Mouse (Mus musculus) gastrocnemius, postnatal 25 days (tissue): ENCODE data around the gene Pde8a. TPM values are rescaled to one million over a fixed set of nuclear protein-coding genes. Genes with fewer than 3 reads are reported as not detected.
A peak's percentile ranks its signal among the peaks of the same experiment; 100 is the strongest.
"Not testable (repeated sequence)": the region's sequence is repeated elsewhere in the genome, so short reads cannot be mapped to it uniquely, and the experiment has no call there.

ENCODE experiments used
- DNase-seq: peaks from one replicate; pipeline ENCODE4 v3.0.0; 2022
- long read RNA-seq, 2 experiments: library from polyadenylated mRNA; stranded (forward); transcript quantifications; one replicate each; pipeline ENCODE4 v2.0.0; 2021
- total RNA-seq, 2 experiments: library from RNA; stranded (reverse); gene quantifications; 1 replicate in 1 of 2; 2 replicates in 1 of 2; pipeline ENCODE4 v1.2.3; 2021

The Pde8a gene
- total RNA-seq: 1 to 10 TPM; 5.2 to 8.3 TPM
- long read RNA-seq, experiment 1, partial matches to known transcripts: 1 of 4 reads
- long read RNA-seq, experiment 1, other reads (novel, unspliced or antisense): 1 of 4 reads
- long read RNA-seq, experiment 2, partial matches to known transcripts: 0 of 4 reads
- long read RNA-seq, experiment 2, other reads (novel, unspliced or antisense): 1 of 4 reads

DNA sequence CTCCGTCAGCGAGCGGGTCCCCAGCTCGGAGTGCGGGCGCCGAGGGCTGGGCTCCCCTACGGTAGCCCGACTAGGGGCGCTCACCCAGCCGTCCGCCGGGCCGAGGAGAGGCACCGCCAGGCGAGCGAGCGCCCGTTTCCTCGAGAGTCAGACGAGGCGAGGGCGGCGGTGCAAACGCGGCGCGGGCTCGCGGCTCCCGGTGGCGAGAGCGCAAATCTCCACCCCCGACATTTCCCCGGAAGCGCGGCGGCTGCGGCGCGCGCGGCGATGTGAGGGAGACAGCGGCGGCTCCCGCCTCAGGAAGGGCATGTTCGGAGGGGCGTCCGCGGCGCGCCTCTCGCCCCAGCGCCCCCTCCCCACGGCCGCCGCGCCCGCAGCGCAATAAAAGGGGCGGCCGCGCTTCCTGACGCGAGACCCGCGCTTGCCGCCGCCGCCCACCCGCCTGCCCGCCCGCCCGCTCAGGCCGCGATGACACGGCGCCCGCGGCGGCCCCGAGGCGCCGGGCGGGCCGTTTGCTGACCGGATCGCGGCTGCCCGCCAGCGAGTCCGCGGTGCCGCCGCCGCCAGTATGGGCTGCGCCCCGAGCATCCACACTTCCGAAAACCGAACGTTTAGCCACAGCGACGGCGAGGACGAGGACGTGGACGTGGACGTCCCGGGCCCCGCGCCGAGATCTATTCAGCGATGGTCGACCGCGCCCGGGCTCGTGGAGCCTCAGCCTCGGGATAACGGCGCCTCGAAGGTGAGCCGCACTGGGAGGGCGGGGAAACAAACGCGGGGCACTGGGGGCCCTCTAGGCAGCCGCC is at the start of gene Pde8a:
TSS of gene Pde8a (plus strand) at position 250 of the 806 bp plus-strand sequence.
- DNase-seq: no peak

DNA sequence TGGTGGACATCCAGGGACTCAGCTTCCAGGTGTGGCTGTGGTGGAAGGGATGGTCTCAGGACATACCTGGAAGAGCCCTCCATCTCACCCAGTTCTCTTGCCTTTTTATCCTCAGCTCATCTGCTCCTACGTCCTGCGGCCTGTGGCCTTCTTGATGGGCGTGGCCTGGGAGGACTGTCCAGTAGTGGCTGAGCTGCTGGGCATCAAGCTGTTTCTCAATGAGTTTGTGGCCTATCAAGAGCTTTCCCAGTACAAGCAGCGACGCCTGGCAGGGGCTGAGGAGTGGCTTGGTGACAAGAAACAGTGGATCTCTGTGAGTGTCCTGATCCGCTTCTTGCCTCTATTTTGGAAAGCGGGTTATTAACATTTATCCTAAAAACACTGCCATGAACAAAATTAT is 49.0 kb upstream of the Pde8a start:
- DNase-seq: no peak

DNA sequence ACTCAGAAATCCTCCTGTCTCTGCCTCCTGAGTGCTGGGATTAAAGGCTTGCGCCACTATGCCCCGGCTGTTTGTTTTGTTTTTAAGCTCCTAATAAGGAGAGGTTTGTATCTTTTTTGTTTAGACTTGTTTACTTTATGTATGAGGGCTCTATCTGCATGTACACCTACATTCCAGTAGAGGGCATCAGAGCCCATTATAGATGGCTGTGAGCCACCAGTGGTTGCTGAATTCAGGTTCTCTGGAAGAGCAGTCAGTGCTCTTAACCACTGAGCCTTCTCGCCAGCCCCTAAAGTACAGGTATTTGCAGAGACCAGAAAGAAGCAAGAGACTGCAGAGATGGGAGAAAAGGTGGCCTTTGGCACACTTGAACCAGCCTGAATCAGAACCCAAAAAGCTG is 46.3 kb upstream of the Pde8a start:
- DNase-seq: no peak

DNA sequence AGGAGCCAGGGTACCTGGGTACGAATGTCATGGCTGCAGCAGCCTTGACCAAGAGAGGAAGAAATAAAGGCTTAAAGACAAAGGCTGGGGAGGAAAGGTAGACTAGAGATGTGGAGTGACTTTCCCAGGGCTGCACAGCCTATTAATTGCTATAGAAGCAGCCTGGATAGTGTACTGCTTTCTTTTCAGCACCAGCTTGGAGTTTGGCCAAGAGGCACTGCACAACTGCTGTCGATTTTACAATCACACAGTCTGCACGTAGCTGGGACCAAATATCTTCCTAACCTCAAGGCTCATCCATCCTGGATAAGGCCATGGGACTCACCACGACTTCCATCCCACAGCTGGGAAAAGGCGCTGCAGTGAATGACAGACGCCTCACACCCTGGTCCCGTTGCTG is 44.0 kb upstream of the Pde8a start:
- no peak for DNase-seq

DNA sequence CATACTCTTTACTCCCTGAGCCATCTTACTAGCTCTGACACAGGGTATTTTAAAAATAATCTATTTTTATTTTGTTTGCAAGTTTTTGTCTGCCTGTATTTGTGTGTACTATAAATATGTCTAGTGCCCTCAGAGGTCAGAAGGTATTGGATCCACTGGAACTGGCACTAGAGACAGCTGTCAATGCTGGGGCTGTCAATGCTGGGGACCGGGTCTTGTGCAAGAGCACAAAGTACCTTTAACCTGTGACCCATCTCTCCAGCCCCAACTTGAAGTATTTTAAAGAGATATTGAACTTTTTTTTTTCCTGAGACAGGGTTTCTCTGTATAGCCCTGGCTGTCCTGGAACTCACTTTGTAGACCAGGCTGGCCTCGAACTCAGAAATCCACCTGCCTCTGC is 39.5 kb upstream of the Pde8a start:
- no peak for DNase-seq

DNA sequence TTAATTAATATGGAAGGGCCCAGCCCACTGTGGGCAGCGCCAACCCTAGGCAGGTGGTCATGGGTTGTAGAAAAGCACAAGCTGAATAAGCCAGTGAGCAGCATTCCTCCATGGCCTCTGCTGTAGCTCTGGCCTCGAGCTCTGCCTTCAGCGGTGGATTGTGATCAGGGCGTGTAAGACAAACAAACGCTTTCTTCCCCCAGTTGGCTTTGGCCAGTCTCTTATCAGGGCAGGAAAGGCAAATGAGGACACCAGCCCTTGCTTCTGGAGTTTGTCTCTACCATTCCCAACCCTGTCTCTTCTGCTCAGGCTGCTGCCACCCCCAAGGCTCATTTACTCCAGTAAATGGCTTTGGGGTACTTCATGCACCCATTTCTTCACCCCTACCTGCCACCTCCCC is 38.7 kb upstream of the Pde8a start:
- no peak for DNase-seq

DNA sequence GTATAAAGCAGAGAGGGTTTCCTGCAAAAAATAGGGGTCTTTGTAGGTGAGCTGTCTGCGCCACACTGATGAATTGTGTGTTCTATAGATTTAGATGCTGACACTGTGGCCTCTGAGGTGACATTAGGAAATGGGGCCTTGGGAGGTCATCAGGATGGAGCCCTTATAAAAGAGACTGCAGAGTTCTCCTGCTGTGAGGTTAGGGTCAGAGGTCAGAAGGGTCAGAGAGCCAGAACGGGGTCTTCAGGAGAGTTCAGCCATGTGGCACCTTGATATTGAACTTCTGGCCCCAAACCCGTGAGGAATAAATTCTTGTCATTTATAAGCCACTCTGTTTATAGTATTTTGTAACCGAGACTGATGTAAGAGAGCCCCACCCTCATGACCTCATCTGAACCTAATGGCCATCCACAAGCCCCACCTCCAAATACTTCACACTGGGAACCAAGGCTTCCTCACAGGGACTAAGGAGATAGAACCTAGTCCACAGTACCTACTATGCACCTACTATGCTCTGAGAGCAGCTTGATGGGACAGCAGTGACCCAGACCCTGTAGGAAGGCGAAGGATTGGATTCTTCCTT is 37.1 kb upstream of the Pde8a start:
- no peak for DNase-seq

DNA sequence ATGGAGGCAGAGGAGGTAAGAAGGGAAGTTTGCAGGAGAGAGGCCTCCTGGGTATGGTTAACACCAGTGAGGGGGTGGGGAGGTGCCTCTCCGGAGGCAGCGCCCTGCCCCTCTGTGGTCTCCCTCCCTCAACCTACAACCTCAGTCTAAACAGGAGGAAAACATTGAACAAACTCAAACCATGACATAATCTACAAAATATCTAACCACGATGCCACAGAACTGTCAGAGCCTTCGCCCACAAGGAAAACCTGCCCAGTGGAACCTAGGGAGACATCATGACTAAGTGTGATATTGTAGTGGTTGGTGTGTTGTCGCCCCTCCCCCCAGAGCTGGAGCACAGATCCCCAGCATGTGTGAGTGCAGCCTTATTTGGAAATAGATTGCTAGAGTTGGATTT is 33.9 kb upstream of the Pde8a start:
- DNase-seq: no peak

DNA sequence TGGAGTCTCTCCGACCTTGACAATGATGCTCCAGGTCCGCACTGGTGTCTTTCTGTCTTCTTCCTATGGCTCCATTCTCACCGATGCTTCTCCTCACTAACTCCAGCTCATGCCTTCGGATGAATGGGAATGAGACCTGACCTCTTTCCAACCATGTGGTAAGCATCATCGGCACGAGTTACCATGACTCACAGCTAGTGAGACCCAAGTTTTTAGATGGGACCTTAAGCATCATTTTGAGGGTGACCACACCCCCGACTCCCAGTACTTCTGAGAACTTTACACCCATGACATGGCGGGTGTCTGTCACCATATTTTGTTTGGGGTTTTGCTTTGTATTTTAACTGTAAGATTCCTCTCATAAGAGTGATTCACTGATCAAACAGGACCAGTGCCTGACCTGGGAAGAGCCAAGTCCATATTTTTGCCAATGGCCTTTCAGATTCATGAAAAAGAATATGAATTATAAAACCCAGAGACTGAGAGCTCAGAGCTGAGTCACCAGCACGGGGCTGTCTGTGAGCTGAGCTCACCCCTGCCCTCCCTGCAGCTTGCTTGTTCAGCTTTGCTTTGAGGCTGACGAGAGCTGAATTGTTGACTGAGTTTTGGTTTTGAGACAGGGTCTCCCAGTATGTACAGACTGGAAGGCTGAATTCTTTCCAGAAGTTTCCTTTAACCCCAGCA is 30.8 kb upstream of the Pde8a start:
- peak; percentile 48 for DNase-seq

DNA sequence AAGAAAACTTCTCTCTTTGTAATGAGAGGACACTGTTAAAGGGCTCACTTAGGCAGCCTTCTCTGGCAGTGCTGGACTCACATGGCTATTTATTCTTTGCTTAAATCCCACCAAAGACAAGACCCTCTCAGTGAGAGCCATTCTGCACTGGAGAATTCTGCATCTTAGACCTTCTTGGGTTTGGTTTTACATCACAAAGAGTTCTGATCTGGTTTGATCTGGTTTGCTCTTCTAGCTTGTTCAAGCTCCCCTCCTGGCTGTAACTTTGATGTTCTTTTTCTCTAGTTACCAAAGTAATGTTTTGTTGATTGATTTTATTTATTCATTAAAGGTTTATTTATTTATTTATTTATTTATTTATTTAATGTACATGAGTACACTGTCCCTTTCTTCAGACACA is 30.2 kb upstream of the Pde8a start:
- DNase-seq: no peak

DNA sequence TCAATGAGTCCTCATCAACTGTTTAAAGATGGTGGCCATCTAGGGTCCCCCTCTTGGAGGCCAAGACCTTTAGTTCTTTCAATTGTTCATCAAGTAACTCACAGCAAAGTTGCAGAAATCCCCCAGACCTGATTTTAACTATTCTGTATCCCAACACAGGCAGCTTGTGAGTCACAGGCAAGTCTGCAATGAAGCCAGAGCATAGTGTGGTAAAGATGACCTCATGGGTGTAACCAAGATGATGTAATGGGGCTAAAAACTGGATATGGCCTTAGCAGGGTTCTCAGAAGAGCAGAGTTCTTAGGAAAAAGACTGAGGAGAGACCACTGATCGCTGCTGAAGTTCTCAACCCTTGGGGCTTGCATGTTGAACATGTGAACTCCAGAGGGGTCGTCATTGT is 29.3 kb upstream of the Pde8a start:
- no peak for DNase-seq

DNA sequence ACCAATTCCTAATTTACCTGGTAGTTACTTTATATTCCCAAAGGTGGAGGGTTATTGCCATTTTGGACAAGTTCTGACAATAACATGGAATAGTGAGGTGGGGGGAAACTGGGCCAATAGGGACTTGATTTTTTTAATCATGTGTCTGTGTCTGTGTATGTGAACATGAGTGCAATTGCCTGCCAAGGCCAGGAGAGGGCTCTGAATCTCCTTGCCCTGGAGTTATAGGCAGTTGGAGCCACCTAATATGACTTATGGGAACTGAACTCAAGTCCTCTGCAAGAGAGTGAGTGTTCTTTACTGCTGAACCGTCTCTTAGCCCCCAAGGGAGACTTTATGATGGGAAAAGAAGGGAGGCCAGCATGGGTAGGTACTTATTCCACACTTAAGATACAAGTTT is 28.7 kb upstream of the Pde8a start:
- no peak for DNase-seq

DNA sequence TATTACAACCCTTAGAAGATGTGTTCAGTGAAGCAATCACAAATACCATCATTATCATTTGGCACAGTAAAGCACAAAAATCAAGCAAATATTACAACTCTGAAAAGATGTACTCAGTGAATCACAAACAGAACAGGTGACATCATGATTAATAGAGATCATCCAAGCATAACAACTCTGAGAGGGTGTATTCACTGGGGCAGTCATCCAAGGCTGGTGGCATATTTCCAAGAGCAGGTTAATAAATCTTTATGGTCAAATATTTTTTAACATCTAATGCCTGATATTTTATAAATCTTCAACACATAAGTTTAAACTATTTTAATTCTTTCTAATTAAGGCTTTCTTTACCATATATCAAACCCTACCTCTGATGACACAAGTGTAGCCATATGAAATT is 27.4 kb upstream of the Pde8a start:
- not testable (repeated sequence) for DNase-seq

DNA sequence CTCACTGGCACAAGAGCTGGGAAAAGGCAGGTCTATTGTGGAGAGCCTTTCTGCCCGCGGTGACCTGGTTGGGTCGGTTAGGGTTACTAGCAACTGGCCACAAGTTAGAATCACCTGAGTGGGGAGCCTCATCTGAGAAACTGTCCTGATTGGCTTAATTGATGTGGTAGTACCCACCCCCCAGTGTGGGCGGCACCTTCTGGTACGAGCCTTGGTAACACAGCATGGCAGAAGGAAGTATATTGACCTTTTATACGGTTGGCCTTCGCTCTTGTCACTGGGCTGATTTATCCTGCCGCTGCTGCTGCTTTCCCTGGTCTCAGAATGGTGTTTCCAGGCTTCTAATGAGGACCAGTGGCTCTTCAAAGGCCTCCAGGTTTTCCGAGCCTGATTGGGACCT is 24.2 kb upstream of the Pde8a start:
- DNase-seq: no peak

DNA sequence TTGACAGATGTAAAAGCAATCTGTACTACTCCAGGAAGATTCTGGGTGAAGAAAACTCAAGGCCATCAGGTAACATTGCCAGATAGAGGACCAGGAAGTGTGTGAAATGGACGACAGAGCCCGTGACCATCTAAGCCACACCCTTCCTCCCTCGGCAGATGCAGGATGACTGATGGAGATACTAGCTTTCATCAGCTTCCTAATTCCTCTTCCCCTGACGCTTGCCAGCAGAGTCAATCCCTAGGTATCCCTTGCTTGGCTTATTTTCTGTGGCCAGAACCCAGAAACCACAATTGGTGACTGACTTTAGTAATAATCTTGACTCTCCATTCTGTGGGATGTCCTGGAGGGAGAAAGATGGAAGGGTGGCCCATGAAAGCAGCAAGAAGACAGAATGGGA is 17.9 kb upstream of the Pde8a start:
- DNase-seq: no peak

DNA sequence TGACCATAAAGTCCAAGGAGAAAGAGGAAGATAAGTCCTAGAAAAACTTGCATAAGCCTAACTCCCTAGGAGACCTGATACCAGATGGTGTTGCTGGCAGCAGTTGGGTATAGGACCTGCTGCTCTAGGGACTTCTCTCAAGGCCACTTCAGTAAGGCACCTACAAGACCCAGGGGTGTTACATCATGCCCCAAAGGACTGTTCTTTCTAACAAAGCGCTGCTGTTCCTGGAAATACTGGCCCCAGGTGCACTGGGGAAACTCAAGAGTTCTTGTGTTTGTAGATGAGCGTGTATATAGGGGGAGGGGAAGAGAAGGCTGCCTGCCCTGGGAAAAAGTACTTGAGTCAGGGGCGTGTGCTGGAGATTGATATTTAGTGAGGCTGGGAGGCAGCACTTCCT is 16.6 kb upstream of the Pde8a start:
- no peak for DNase-seq

DNA sequence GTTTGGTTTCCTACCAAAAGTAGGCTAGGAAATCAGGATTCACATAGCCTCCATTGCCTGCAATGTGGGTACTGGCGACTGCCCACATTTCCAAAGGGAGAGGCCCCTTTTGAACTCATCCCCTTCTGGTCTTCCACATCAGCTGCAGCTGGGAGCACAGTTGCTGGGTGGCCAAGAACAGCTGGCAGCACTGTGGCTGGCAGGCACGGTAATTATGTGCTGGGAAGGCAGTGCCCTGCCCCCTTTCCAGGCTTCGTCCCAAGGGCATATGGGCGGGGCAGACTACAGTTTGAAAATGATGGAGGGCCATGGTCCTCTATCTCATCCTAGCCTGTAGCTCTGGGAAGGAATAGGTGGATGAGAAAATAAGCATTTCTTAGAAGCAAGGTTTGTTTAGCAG is 14.9 kb upstream of the Pde8a start:
- DNase-seq: peak; percentile 31

DNA sequence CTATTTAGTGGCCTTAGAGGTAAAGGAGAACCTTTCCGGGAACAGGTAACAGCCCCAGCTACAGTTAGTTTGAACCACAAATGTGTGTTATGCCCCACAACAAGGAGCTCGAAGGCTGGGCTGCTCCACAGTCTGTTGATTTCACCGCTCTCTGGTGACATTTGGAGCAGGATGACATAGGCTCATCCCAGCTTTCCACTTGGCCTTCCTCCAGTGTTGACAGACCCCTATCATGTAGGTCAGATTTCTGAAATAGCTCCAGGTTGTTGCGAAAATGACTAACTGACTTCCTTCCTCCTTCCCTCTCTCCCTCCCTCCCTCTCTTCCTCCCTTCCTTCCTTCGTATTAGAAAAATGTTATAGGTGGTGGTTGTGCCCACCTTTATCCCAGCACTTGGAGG is 14.3 kb upstream of the Pde8a start:
- DNase-seq: no peak

DNA sequence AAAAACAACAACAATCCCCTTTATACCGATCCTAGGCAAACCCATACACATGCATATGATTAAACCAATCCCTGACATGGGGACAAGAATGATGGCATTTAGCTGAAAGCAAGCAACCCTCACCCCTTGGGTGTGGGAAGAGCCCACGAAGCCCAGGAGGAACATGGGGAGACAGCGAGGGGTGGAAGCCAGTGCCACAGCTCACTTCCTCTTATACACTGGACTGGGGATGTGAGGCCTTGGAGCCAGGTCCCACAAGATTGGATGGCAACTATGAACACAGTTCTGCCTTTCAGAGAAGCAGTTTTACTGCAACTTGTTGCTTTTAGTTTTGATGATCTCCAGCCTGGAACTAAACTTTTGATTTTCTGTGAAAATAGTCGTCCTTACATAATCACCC is 13.6 kb upstream of the Pde8a start:
- no peak for DNase-seq

DNA sequence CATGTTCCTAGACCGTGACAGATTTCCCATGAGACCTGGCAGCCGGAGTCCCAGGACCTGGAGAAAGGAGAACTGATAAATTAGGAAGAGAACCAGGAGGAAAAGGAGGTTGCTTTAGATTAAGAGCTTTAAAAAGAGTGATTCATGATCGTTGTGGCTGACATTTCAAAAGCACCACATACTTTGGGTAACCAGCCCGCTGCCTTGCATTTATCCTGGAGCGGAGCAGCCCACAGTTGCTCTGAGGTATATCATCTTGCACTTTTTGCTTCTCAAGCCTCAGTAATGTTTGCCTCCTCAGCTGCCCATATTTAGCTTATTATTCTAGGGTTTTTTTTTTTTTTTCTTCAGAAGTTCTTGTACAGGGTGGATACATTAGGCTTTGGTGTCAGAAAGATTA is 11.0 kb upstream of the Pde8a start:
- DNase-seq: no peak

DNA sequence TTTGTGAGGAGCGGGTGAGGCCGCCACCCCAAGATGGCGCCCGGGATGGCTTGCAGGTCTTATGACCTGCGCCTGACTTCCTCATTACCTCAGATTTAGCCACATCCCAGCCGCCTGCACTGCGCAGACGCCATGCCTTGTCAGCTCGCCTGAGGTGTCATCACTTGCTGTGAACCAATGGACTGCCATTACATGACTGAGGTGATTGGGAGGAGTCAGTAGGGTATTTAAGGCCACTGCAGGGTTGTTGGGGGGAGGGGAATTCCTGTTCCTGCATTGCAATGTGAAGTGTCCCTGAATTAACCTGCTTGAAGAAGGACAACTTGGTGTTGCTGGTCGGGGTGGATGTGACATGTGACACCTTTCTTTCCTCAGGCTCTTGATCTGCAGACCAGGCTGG is 9.8 kb upstream of the Pde8a start:
- not testable (repeated sequence) for DNase-seq

DNA sequence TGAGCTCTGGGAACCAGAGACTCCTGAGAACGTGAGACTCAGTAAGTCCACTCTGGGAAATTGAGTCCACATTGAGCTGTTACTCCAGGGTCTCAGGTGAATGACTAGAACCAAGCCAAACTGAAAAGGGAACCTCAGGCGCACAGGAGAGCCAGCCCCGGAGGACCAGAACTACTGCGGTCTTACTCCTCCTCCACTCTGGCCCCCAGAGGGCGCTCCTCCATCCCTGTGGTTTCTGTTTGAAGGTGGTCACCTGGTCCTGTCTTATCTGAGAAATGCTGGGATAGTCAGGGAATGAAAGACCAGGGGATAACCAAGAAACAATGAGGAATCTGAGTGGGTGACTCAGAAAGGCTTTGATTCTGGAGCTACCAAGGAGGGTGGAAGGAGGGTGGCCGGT is 4.5 kb upstream of the Pde8a start:
- peak; percentile 35 for DNase-seq

DNA sequence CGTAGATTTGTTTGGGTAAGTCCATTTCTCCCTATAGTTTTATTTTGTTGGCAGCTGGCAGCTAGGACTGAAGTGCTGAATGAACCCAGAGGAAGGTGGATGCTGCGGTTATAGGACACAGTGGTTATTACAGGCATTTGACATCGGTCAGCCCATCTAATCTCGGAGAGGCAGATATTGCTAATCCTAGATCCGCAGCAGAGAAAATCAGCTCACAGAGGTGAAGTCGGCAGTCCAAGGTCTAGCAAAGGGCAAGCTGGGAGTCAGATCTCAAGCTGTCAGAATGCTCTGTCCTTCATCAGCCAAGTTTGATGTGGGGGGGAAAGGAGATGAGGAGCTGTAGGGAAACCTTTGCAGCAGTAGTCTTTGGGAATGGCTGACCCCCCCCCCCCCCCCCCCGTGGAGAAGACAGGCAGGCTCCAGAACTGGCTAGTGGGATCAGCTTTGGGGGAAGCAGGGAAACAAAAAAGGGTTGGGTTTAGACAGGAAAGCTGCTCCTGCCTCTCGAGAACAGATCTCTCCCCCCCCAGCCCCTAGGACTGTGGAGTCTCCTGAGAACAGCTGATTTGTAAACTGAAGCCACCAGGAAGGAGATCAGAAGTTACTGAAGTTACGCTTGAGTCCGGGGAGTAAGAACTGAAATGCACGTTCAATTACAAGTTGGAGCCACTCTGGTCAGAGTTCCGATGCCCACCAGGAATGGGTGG is 3.3 kb upstream of the Pde8a start:
- no peak for DNase-seq
